Mouse (Mus musculus) embryonic stem cell, embryonic (primary cell): Measurements from ENCODE around the gene Gstt2.

Experiments used
- CTCF ChIA-PET, 4 experiments: fragments of 300-600 bp in 2 of 4; fragments of 350-600 bp in 2 of 4; sonication (Branson Sonifier 250); formaldehyde crosslinking; loops; one replicate each; lab custom pipeline; 2022; ENCODE audit warnings: inconsistent platforms in 2 of 4; lab: Charles Lee
- POLR2A ChIA-PET, 4 experiments: fragments of 300-600 bp in 2 of 4; fragments of 350-600 bp in 2 of 4; sonication (Branson Sonifier 250); formaldehyde crosslinking; loops; one replicate each; lab custom pipeline; 2022; ENCODE audit warnings: antibody characterized with exemption in 4 of 4, inconsistent platforms in 1 of 4; lab: Charles Lee

Gstt2 gene

GRCm38 (mm10) chr10:75837248-75837759 lies at the start of gene Gstt2:
TSS of gene Gstt2 (minus strand) at chr10:75837424.
- CTCF ChIA-PET = interaction anchor here (0.6 to 9.7 kb wide), 35 partner anchors 11 to 251 kb away, joined by 3 to 126 read pairs (median 4); partner anchors contain the start of genes Cabin1 (in 2 of the 4), Ddt (in 1 of the 4), Mif (in 1 of the 4) and Smarcb1 (in 1 of the 4)
- POLR2A ChIA-PET = interaction anchor here (0.7 to 9.6 kb wide), 67 partner anchors 8 to 325 kb away, joined by 3 to 189 read pairs (median 5); partner anchors contain the start of genes Ddt (in 3 of the 4), Mif (in 3 of the 4), Cabin1 (in 2 of the 4) and Chchd10 (in 2 of the 4)

DNA sequence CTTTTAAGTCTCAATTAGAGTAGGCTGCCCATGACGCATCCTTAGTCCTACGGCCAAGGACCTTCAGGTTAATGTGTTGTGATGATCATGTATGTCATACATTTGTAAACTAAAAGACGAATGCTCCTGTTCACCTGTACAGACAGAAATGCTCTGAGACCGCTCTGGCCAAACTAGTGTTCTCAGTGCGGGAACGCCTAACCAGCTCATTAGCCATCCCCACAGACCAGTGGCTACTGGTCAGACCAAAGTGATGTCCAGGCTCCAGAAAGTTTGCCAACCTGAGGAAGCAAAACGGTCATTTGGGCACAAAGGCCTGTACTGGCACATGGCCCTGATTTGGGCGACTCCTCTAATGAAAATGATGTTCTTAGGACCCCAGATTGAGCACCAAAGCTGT lies 47.5 kb upstream of the Gstt2 start:
- CTCF ChIA-PET = no interaction called here
- POLR2A ChIA-PET = interaction anchor here in 2 of 4 experiments (0.6 to 1.4 kb wide), 3 partner anchors 31 to 53 kb away, joined by 3 to 5 read pairs (median 3); no protein-coding TSS in a partner anchor

- POLR2A ChIA-PET = interaction anchor here (0.7 to 16.1 kb wide), 68 partner anchors 9 to 557 kb away, joined by 3 to 260 read pairs (median 11); partner anchors contain the start of genes Mif (in 4 of the 4), Chchd10 (in 3 of the 4), Ddt (in 3 of the 4) and Gstt2 (in 3 of the 4)
- CTCF ChIA-PET = interaction anchor here (0.5 to 2.8 kb wide), 56 partner anchors 9 to 297 kb away, joined by 3 to 18 read pairs (median 4); partner anchors contain the start of genes Mif (in 2 of the 4), Ddt (in 1 of the 4), Derl3 (in 1 of the 4) and Gm867 (in 1 of the 4)
Observed at GRCm38 (mm10) chr10:75883232-75883552, 46.0 kb upstream of the Gstt2 start.

DNA sequence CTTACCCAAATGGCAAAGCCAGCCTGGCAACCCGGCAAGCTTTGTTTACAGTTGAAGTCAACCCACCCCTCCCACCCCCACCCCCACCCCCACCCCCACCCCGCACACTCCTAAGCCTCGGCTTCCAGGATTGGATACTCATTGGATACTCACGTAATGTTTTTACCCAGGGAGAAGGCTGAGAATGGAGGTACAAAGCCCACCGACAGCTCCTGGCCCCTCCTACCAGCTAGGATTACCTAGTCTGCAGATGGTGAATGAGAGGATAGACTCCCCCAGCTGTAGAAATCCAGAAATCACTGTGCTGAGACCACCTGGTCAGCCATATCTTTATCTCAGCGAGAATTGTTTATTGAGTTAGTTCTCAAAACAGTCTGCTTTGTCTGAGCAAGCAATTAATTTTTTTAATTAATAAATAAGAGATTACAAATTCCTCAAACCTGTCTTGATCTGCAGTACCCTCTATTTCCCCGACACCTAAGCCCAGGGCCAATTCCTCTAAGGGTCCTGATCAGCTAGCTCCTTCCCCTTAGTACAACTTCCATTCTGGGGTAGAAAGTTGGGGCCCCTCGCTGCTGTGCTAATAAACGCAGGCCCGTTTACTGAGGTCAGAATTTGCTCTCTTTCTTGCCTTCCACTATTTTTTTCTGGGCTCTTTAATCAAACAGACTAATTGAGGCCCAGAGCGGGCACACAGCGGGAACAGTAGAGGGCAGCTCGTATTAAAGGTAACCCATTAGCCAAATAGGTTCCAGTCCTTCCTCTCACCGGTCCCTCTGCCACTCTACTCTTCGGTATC lies 45.4 kb upstream of the Gstt2 start:
- CTCF ChIA-PET = interaction anchor here (0.5 to 2.8 kb wide), 71 partner anchors 9 to 317 kb away, joined by 3 to 18 read pairs (median 4); partner anchors contain the start of genes Gstt2 (in 2 of the 4), Mif (in 2 of the 4), Ddt (in 1 of the 4) and Derl3 (in 1 of the 4)
- POLR2A ChIA-PET = interaction anchor here (0.6 to 16.1 kb wide), 96 partner anchors 9 to 1054 kb away, joined by 3 to 260 read pairs (median 6); partner anchors contain the start of genes Mif (in 4 of the 4), Chchd10 (in 3 of the 4), Ddt (in 3 of the 4) and Gstt2 (in 3 of the 4)

DNA sequence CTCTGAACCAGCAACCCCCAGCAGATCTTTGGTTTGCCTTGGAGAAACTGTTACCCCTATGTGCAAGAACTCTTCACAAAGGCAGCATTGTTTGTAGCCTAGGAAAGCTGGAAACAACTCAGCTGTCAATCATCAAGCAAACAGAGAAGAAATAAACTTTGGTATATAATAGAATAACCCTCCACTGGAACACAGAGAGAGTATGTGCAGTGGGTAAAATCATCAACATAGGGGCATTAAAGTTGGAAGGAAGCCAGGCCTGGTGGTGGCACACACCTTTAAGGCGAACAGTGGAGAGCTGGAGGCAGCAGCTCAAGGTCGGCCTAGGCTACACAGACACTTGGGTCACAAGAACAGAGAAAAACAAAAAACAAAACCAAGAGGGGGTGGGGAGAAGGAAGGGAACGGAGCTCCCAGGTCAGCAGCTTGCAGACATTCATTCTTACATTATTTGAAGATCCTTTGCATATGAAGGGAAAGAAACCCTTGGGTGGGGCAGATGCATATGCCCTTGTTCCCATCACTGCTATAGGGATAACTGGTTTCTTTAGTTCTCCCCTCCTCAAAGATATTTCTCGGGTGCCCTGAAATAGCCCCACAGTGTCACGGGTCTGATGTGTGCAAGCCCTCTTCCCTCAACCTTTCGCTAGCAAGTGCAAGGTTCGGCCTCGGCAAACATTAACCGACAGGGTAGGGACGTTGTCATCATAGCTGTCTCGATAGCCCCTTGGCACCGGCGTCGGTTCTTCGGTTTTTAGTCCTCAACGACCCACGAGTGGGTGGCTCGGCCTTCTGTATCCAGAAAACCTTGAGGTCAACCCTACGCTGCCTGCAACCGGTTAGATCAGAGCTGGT lies 44.6 kb upstream of the Gstt2 start:
- POLR2A ChIA-PET = interaction anchor here (0.6 to 16.1 kb wide), 89 partner anchors 9 to 1054 kb away, joined by 3 to 260 read pairs (median 7); partner anchors contain the start of genes Mif (in 4 of the 4), Chchd10 (in 3 of the 4), Ddt (in 3 of the 4) and Gstt2 (in 3 of the 4)
- CTCF ChIA-PET = interaction anchor here (0.6 to 2.8 kb wide), 37 partner anchors 8 to 1636 kb away, joined by 3 to 15 read pairs (median 4); partner anchors contain the start of genes Gstt2 (in 2 of the 4), Ddt (in 1 of the 4), Derl3 (in 1 of the 4) and Mif (in 1 of the 4)

- CTCF ChIA-PET = interaction anchor here (0.5 to 2.8 kb wide), 13 partner anchors 20 to 177 kb away, joined by 3 to 15 read pairs (median 4); partner anchors contain the start of gene Gstt2 (in 1 of the 4)
- POLR2A ChIA-PET = interaction anchor here (0.6 to 16.1 kb wide), 65 partner anchors 8 to 464 kb away, joined by 3 to 260 read pairs (median 10); partner anchors contain the start of genes Mif (in 4 of the 4), Chchd10 (in 3 of the 4), Gstt2 (in 3 of the 4) and Mmp11 (in 3 of the 4)
Observed at GRCm38 (mm10) chr10:75880771-75881577, 43.8 kb upstream of the Gstt2 start.

GRCm38 (mm10) chr10:75880351-75880750 lies 43.1 kb upstream of the Gstt2 start:
- ChIA-PET POLR2A (interaction anchor here (0.6 to 16.1 kb wide), 22 partner anchors 9 to 116 kb away, joined by 3 to 260 read pairs (median 19); partner anchors contain the start of genes Mif (in 4 of the 4), Gstt2 (in 2 of the 4), Mmp11 (in 2 of the 4) and Cabin1 (in 1 of the 4)), CTCF (interaction anchor here in 2 of 4 experiments (0.5 to 1.0 kb wide), 3 partner anchors 27 to 136 kb away, joined by 3 to 4 read pairs (median 4); no protein-coding TSS in a partner anchor)

- CTCF ChIA-PET = no interaction called here
- POLR2A ChIA-PET = interaction anchor here (0.7 to 16.1 kb wide), 31 partner anchors 9 to 243 kb away, joined by 3 to 260 read pairs (median 4); partner anchors contain the start of genes Mif (in 4 of the 4), Gstt2 (in 3 of the 4), Chchd10 (in 2 of the 4) and Mmp11 (in 2 of the 4)
Observed at GRCm38 (mm10) chr10:75878836-75879235, 41.6 kb upstream of the Gstt2 start.

- POLR2A ChIA-PET = interaction anchor here in 3 of 4 experiments (0.6 to 16.1 kb wide), 23 partner anchors 8 to 225 kb away, joined by 3 to 260 read pairs (median 7); partner anchors contain the start of genes Mif (in 3 of the 3), Gstt2 (in 2 of the 3), Cabin1 (in 1 of the 3) and Ddt (in 1 of the 3)
- CTCF ChIA-PET = interaction anchor here (0.5 to 1.6 kb wide), 4 partner anchors 9 to 35 kb away, joined by 3 to 8 read pairs (median 6); no protein-coding TSS in a partner anchor
Observed at GRCm38 (mm10) chr10:75873543-75874170, 36.4 kb upstream of the Gstt2 start.

- ChIA-PET CTCF (interaction anchor here in 2 of 4 experiments (0.9 to 1.6 kb wide), 2 partner anchors 10 to 34 kb away, joined by 3 to 7 read pairs; no protein-coding TSS in a partner anchor), POLR2A (interaction anchor here in 3 of 4 experiments (0.5 to 16.1 kb wide), 29 partner anchors 9 to 310 kb away, joined by 3 to 260 read pairs (median 6); partner anchors contain the start of genes Mif (in 3 of the 3), Gstt2 (in 2 of the 3), Cabin1 (in 1 of the 3) and Ddt (in 1 of the 3))
Observed at GRCm38 (mm10) chr10:75872915-75873542, 35.8 kb upstream of the Gstt2 start.

- ChIA-PET POLR2A (interaction anchor here in 3 of 4 experiments (0.5 to 16.1 kb wide), 29 partner anchors 10 to 310 kb away, joined by 3 to 260 read pairs (median 5); partner anchors contain the start of genes Mif (in 3 of the 3), Mmp11 (in 2 of the 3), Ddt (in 1 of the 3) and Gstt2 (in 1 of the 3)), CTCF (interaction anchor here in 1 of 4 experiments (0.7 to 1.6 kb wide), 3 partner anchors 11 to 351 kb away, joined by 3 to 7 read pairs (median 4); no protein-coding TSS in a partner anchor)
Observed at GRCm38 (mm10) chr10:75872025-75872914, 35.0 kb upstream of the Gstt2 start.

DNA sequence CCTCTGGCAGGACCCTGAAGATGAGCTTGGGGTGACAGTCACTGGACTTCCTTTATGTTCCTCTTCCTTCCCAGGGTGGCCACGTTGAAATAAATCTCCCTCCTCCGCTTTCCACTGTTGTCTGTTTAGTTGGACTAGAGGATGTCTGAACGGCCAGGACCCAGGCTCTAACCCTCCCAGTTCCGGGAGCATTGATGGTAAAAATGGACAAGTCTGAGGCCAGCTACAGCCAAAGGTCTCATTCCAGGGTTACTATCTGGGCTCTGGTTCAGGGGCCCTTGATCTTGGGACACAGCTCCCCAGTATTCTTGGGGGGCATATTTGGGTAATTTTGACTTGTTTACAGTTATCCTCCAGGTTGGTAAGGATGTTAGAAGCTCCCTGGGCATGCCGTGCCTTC lies 24.4 kb upstream of the Gstt2 start:
- CTCF ChIA-PET = interaction anchor here in 3 of 4 experiments (0.6 to 1.1 kb wide), 4 partner anchors 20 to 308 kb away, joined by 3 to 7 read pairs (median 4); no protein-coding TSS in a partner anchor
- POLR2A ChIA-PET = interaction anchor here in 3 of 4 experiments (0.6 to 10.3 kb wide), 26 partner anchors 8 to 90 kb away, joined by 3 to 260 read pairs (median 8); partner anchors contain the start of genes Gm867 (in 2 of the 3), Gstt2 (in 2 of the 3), Smarcb1 (in 2 of the 3) and Ddt (in 1 of the 3)

- POLR2A ChIA-PET = interaction anchor here (0.7 to 10.3 kb wide), 40 partner anchors 9 to 256 kb away, joined by 3 to 260 read pairs (median 10); partner anchors contain the start of genes Cabin1 (in 2 of the 4), Gm867 (in 2 of the 4), Gstt2 (in 2 of the 4) and Smarcb1 (in 2 of the 4)
- CTCF ChIA-PET = interaction anchor here in 3 of 4 experiments (0.6 to 1.8 kb wide), 4 partner anchors 21 to 307 kb away, joined by 3 to 11 read pairs (median 4); partner anchors contain the start of gene Gstt2 (in 1 of the 3)
Observed at GRCm38 (mm10) chr10:75860746-75861145, 23.5 kb upstream of the Gstt2 start.
